Mouse (Mus musculus) ovary, postnatal 10 days (tissue): ENCODE data around the gene Hspa1b.
"Not testable (repeated sequence)": the region's sequence is repeated elsewhere in the genome, so short reads cannot be mapped to it uniquely, and the experiment has no call there.

Experiments
- DNase-seq: peaks from one replicate; pipeline ENCODE4 v3.0.0; 2022; ENCODE audit warnings: low spot score

Hspa1b gene

DNA sequence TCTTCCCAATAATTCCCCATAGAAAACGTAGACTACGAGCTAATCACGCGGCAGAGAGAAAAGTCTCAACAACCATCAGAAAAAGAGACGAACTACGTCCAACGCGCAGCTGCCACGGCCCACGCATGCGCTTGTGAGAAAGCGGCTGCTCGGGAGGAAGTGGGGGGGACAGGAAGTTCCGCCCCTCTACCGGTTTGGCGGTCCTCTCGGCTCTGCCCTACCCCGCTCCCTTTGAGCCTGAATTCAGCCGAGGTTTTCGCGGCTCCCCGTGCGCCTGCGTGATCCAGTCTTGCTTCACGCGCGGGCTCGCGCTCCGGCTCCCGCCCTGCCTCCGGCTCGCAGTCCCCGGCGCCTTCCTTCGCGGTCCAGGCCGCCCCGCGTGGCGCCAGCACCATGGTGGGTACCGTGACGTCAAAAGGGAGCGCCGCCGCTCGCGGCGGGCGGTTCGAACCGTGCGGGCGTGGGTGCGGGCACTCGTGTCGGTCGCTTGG is 22.7 kb upstream of the Hspa1b start, which contains the start of gene Lsm2:
TSS of gene Lsm2 (plus strand) at position 173 of the 491 bp plus-strand sequence.
- DNase-seq = peak; percentile 87

GRCm38 (mm10) chr17:34980655-34981054 is 21.6 kb upstream of the Hspa1b start:
- no peak for DNase-seq

DNA sequence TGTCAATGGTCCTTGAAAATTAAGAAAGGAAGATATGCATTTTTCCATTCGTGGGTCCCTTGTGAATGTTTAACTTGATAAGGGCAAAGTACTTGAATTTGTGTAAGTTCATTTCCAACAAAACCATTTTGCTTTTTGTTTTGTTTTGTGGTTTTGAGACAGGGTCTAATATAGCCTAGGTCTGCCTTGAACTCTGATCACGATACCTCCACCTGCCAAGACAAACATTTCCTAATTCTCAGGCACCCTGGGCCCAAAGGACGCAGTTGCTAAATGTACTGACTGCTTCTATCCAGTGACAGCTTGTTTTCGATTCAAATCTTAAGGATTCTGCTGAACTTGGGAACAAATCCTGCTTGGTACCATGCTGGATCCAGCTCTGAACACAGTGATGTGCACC is 20.6 kb upstream of the Hspa1b start:
- no peak for DNase-seq

- no peak for DNase-seq
These were observed 19.2 kb upstream of the Hspa1b start for GRCm38 (mm10) chr17:34978239-34978638.

- no peak for DNase-seq
These were observed 18.0 kb upstream of the Hspa1b start for GRCm38 (mm10) chr17:34977000-34977399.

GRCm38 (mm10) chr17:34975581-34976492 is 16.8 kb upstream of the Hspa1b start:
- DNase-seq = no peak

DNA sequence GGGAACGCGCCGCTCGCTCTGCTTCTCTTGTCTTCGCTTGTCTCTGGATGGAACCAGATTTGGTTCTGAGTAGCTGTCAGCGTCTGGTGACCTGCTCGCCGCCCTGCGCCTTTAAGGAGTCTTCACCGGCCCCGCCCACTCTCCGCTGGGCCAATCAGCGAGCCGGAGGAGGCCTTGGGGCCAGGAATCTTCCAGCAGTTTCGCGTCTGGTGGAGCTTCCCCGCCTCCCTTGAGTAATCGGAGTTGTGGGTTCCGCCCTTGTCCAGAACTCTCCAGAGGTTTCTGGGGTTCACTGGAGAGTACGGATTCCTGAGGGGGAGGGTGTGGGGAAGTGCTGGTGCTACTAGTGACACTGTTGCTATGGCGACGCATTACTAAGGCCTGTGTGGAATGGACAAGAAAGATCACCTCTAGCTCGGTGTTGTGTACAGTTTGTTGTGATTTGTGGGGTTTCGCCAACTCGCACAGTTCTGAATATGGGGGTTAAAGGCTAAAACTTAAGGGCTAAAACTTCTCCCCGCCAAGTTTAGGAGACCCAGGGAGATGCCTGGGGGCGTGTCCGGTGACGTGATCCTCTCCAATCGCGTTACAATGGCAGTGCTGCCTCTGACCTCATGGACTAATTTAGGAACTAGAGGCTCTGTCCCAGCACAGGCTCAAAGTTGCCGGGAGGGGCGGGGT is 13.2 kb upstream of the Hspa1b start, which contains the start of the genes Hspa1a and Hspa1l:
TSS of gene Hspa1a (minus strand) at position 88 of the 681 bp plus-strand sequence.
TSS of gene Hspa1l (plus strand) at position 635 of the 681 bp plus-strand sequence.
- peak; percentile 55 for DNase-seq

- DNase-seq = not testable (repeated sequence)
These were observed 12.6 kb upstream of the Hspa1b start for GRCm38 (mm10) chr17:34971694-34972068.

DNA sequence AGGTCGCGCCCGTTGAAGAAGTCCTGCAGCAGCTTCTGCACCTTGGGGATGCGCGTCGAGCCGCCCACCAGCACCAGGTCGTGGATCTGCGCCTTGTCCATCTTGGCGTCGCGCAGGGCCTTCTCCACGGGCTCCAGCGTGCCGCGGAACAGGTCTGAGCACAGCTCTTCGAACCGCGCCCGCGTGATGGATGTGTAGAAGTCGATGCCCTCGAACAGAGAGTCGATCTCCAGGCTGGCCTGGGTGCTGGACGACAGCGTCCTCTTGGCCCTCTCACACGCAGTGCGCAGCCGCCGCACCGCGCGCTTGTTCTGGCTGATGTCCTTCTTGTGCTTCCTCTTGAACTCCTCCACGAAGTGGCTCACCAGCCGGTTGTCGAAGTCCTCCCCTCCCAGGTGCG is 11.8 kb upstream of the Hspa1b start:
- not testable (repeated sequence) for DNase-seq

GRCm38 (mm10) chr17:34969822-34970221 is 10.8 kb upstream of the Hspa1b start, which contains the start of gene Gm20481:
Gene Gm20481 (plus strand): TSS chr17:34969912.
- DNase-seq = not testable (repeated sequence)

DNA sequence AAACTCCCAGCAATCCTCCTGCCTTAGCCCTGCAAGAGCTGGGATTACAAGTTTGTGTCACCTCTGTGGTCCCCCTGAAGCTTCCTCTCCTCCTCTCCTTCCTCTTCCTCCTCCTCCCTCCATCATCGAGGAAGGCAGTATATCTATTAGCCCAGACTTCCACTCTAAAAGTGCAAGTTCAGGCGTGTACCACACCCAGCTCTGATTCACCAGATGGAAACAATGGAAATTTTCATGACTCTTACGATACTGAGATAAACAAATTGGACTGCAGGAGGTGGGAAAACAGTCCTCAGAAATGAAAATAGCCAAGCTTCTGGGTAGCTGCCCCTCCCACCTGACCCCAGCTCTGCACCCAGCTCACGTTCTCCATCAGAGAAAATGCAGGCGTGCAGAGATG is 6.6 kb upstream of the Hspa1b start:
- DNase-seq = no peak

DNA sequence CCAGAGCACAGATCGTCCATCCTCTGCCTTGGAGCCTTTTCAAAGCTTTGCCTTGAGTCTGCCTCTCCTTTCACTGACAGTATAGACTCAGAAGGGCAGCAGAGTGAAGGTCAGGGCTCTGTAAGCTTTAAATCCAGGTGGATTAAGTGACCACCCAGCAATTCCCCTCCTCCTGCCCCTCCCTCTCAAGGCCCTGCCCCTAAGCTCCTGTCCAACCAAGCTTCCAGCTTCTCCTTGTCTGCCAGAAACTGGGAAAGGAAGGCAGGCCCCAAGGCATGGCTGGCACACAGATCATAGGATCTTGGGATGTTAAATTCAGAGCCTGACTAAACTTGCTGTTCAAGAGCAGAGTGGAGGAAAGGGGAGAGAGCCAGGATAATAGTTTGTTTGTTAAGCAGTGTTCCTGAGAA is 5.6 kb upstream of the Hspa1b start:
- no peak for DNase-seq

DNA sequence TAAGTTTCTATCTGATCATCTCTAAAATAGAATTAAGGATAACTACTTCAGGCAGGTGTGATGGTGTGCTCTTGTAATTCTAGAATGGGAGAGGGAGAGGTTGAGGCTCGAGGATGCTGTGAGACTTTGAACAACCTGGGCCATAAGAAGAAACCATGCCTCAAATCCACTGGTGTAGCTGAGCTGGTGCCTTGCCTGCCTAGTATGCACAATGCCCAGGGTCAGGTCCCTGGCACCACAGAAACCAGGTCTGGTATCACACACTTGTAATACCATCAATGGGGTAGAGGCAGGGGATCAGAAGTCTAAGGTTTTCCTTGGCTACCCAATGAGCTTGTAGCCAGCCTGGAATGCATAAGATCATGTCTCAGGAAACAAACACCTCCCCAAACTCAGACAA is 3.8 kb upstream of the Hspa1b start:
- DNase-seq = no peak

- DNase-seq = no peak
These were observed 3.1 kb upstream of the Hspa1b start for GRCm38 (mm10) chr17:34962125-34962524.

DNA sequence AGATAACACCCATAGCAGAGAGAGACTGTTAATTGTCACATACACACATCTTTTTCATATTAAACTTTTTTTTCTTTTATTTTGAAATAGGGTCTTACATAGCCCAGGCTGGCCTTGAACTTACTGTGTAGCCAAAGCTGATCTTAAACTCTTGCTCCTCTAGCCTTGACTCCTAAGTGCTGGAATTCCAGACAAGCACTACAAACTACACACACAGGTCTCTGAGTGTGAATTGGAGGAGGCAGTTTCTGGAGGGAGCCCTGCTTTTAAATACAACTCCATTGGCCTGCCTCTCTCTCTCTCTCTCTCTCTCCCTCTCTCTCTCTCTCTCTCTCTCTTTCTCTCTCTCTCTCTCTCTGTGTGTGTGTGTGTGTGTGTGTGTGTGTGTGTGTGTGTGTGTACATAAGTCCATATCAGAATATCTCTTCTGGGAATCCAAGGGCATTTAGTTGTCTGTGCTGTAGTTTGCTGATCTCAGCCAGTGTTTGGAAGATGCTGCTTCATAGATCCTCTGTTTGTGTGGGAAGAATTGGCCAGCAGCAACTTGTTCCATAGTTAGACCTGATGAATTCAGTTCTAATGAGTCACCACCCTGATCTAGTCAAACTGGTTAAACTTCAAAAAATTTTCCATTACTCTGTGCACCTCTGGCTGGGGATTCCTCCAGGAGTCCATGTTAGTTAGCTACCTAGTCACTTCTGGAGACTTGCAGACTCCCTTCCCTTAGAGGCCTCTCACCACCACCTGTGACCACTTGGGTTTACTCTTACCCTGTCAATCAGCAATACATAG is 1.9 kb upstream of the Hspa1b start:
- DNase-seq = no peak

- DNase-seq = no peak
These were observed 960 bp upstream of the Hspa1b start for GRCm38 (mm10) chr17:34959881-34960515.

DNA sequence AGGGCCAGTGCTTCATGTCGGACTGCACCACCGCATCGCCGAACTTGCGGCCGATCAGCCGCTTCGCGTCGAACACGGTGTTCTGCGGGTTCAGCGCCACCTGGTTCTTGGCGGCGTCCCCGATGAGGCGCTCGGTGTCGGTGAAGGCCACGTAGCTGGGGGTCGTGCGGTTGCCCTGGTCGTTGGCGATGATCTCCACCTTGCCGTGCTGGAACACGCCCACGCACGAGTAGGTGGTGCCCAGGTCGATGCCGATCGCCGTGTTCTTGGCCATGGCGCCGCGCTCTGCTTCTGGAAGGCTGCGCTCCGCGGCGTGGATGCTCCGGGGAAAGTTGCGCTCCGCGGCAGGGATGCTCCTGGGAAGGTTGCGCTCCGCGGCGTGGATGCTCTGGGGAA is 306 bp downstream of the Hspa1b start:
- DNase-seq = not testable (repeated sequence)

DNA sequence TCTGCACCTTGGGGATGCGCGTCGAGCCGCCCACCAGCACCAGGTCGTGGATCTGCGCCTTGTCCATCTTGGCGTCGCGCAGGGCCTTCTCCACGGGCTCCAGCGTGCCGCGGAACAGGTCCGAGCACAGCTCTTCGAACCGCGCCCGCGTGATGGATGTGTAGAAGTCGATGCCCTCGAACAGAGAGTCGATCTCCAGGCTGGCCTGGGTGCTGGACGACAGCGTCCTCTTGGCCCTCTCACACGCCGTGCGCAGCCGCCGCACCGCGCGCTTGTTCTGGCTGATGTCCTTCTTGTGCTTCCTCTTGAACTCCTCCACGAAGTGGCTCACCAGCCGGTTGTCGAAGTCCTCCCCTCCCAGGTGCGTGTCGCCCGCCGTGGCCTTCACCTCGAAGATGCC is 1.1 kb downstream of the Hspa1b start:
- not testable (repeated sequence) for DNase-seq

- not testable (repeated sequence) for DNase-seq
These were observed 1.7 kb downstream of the Hspa1b start for GRCm38 (mm10) chr17:34957291-34957690.

DNA sequence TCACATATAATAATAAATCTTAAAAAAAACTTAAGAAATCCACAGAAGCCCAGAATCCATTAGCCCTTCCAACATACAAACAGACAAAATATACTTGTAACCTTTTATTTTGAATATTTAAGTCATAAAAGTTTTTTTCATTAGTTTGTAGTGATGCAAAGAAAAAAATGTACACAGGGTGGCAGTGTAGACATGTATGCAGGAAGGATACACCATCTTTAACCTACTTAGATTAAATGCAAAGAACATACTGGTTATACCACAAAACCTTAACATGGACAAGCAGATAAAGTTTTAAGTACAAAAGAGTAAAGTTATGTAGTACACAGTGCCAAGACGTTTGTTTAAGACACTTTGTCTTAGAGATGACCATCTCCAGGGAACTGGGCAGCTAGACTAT is 2.7 kb downstream of the Hspa1b start:
- DNase-seq = no peak

DNA sequence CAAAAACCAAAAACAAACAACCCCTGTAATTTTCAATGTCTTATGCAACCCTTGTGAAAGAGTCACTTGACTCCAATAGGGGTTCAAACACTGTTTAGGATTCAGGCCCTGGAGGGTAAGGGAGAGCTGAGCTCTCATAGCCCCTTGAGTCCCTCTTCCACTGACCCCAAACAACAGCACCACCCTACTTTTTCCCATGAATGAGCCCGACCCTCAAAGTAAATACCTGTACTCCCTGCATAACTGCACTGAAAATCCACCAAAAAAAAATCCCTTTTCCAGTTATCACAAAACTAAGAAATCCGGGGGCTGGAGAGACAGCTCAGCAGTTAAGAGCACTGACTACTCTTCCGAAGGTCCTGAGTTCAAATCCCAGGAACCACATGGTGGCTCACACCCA is 3.2 kb downstream of the Hspa1b start:
- DNase-seq = no peak
